Mouse (Mus musculus) heart, embryonic 13.5 days (tissue): ENCODE measurements around the gene Rps6kb2. TPM values are rescaled to one million over a fixed set of nuclear protein-coding genes. Genes with fewer than 3 reads are reported as not detected.

Experiments
- ATAC-seq: fragments of 200-750 bp; cut with Nextera tagmentation; 2 replicates; pipeline ENCODE4 v1.8.0; 2017; ENCODE audit warnings: moderate TSS enrichment; ENCODE audit not compliant: insufficient number of reproducible peaks, low FRiP score, low TSS enrichment; ENCODE audit errors: extremely low read depth
- H3K27ac ChIP-seq: fragments of 300-500 bp; sonication (generic); replicated peaks from 2 replicates; pipeline ENCODE4 v1.5.1; 2015; ENCODE audit warnings: moderate library complexity, mild to moderate bottlenecking, inconsistent platforms
- H3K27me3 ChIP-seq: fragments of 300-500 bp; sonication (generic); replicated peaks from 2 replicates; pipeline ENCODE4 v1.6.1; 2015; ENCODE audit warnings: mild to moderate bottlenecking, inconsistent platforms
- H3K36me3 ChIP-seq: fragments of 300-500 bp; sonication (generic); 2 replicates; pipeline ENCODE4 v1.6.1; 2015; ENCODE audit warnings: mild to moderate bottlenecking, inconsistent platforms
- H3K4me1 ChIP-seq: fragments of 300-500 bp; sonication (generic); 2 replicates; pipeline ENCODE4 v1.6.1; 2015; ENCODE audit warnings: inconsistent platforms
- H3K4me2 ChIP-seq: fragments of 300-500 bp; sonication (generic); 2 replicates; pipeline ENCODE4 v1.6.1; 2015; ENCODE audit warnings: inconsistent platforms, mild to moderate bottlenecking, moderate library complexity
- H3K4me3 ChIP-seq: fragments of 300-500 bp; sonication (generic); 2 replicates; pipeline ENCODE4 v1.5.1; 2015; ENCODE audit warnings: moderate library complexity, mild to moderate bottlenecking, inconsistent platforms
- H3K9ac ChIP-seq: fragments of 300-500 bp; sonication (generic); 2 replicates; pipeline ENCODE4 v1.6.1; 2015; ENCODE audit warnings: inconsistent platforms, mild to moderate bottlenecking, moderate library complexity
- H3K9me3 ChIP-seq: fragments of 300-500 bp; sonication (generic); 2 replicates; pipeline ENCODE4 v1.6.1; 2016; ENCODE audit warnings: inconsistent platforms
- WGBS: fragments of 180-500 bp; shearing (Covaris S2); methylation state at CpG from one replicate; pipeline ENCODE4 v1.1.7; 2015; ENCODE audit warnings: mixed read lengths; 5-methylcytosine and 5-hydroxymethylcytosine counted together
- polyA plus RNA-seq: library from polyadenylated mRNA; unstranded; fragments of >200 nt; fragmentation: Nextera tagmentation; extraction: Ambion mirVana; gene quantifications from 2 replicates; pipeline ENCODE4 v1.2.1, GENCODE M21; 2015

Rps6kb2 gene
- polyA plus RNA-seq, 1 experiment from 2014 or later: 46.0 TPM

GRCm38 (mm10) chr19:4196548-4196947 is 33.4 kb upstream of the Rps6kb2 start:
- ATAC-seq: no peak
- Histone ChIP-seq H3K4me2 (no peak overlapping the region), H3K9ac (no peak overlapping the region; the same call in 1 of the 2 replicates), H3K27ac (peak overlapping the region; percentile 24; the same call in 1 of the 2 replicates), H3K9me3 (no peaks in the 10 kb centered on the region), H3K36me3 (peaks cover 75% of the 10 kb centered on the region), H3K4me1 (peaks cover 57% of the 10 kb centered on the region), H3K27me3 (no peaks in the 10 kb centered on the region), H3K4me3 (no peak overlapping the region)
- 33% methylated on average over 5 of the region's 5 CpGs for WGBS

DNA sequence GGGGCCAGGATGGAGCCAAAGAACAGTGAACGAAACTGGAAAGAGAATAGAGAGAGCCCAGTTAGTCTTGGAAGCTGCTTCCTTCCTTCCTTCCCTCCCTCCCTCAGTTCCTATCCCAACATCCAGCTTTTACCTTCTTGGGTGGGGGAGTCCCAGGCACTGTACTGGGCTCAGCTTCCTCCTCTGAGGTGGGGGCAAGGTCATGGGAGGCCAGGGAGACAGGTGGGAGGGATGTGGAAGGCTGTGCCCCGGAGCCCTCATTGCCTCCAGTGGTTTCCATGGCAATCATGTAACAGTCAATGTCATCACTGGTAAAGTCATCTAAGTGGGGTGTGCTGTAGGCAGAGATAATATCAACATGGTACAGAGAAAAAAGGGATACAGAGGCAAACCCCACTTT is 32.9 kb upstream of the Rps6kb2 start:
- Histone ChIP-seq H3K27ac (no peak overlapping the region), H3K27me3 (no peaks in the 10 kb centered on the region), H3K36me3 (peaks cover 75% of the 10 kb centered on the region), H3K9me3 (no peaks in the 10 kb centered on the region), H3K4me3 (no peak overlapping the region), H3K4me2 (no peak overlapping the region), H3K4me1 (peaks cover 62% of the 10 kb centered on the region), H3K9ac (peak overlapping the region; percentile 12; the same call in 1 of the 2 replicates)
- 59% methylated on average over 2 of the region's 2 CpGs for WGBS
- no peak for ATAC-seq

- Histone ChIP-seq H3K9ac (no peak overlapping the region), H3K4me2 (no peak overlapping the region), H3K36me3 (peaks cover 70% of the 10 kb centered on the region), H3K4me1 (peaks cover 58% of the 10 kb centered on the region), H3K27ac (no peak overlapping the region), H3K27me3 (no peaks in the 10 kb centered on the region), H3K9me3 (no peaks in the 10 kb centered on the region), H3K4me3 (no peak overlapping the region)
- no peak for ATAC-seq
- WGBS: 76% methylated on average over 12 of the region's 12 CpGs
Measured at GRCm38 (mm10) chr19:4194776-4195650, 31.9 kb upstream of the Rps6kb2 start.

DNA sequence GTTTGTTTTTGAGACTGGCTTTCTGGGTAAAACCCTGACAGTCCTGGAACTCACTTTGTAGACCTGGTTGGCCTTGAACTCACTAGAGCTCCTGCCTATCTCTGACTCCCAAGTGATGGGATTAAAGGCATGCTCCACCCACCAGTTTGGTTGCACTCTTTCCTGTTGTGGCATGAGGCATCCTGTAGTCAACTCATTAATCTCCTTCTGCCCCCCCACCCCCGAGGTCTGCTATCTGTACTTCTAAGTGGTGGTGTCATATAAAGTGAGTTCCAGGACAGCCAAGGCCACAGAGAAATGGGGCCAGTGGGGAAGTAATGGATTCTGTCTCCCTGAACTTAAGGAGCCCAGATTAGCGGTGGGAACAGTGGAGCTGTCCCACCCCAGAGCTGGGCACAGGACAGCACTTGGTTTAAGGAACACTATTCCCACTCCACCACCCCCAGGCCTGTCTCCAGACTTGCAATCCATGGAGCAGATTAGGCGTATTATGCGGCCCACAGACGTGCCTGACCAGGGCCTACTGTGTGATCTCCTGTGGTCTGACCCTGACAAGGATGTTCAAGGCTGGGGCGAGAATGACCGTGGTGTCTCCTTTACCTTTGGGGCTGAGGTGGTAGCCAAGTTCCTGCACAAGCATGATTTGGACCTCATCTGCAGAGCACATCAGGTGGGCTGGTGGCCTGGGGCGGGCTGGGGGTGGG is 31.0 kb upstream of the Rps6kb2 start:
- Histone ChIP-seq H3K36me3 (peaks cover 62% of the 10 kb centered on the region), H3K4me2 (peak overlapping the region; percentile 96; the same call in 1 of the 2 replicates), H3K9me3 (no peaks in the 10 kb centered on the region), H3K9ac (0 out of 2 replicates have a peak overlapping the region, but pooled peaks have one; percentile 30), H3K27ac (no peak overlapping the region), H3K4me1 (peaks cover 56% of the 10 kb centered on the region), H3K4me3 (no peak overlapping the region; the same call in 1 of the 2 replicates), H3K27me3 (no peaks in the 10 kb centered on the region)
- 75% methylated on average over 8 of the region's 8 CpGs for WGBS
- ATAC-seq: no peak

DNA sequence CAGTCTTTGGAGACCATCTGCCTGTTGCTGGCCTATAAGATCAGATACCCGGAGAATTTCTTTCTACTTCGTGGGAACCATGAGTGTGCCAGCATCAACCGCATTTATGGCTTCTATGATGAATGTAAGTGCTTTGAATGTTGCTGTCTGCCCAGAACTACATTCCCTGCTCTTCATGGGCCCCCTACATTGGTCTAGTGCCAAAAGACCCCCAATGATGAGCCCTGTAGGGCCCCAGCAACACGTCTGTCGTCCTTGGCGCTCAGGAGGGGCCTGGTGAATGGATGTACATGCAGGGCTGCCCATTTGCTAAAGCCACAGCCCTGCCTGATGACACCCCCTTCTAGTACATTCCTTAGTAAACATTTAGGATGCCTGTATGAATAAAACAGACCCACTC is 30.0 kb upstream of the Rps6kb2 start:
- peak overlapping the region; percentile 99 for H3K9ac ChIP-seq
- H3K4me1 ChIP-seq: peaks cover 57% of the 10 kb centered on the region
- WGBS: 58% methylated on average over 6 of the region's 6 CpGs
- peak overlapping the region; percentile 94 for H3K4me3 ChIP-seq
- peak overlapping the region; percentile 96 for H3K4me2 ChIP-seq
- no peak overlapping the region; the same call in 1 of the 2 replicates for H3K27ac ChIP-seq
- H3K9me3 ChIP-seq: no peaks in the 10 kb centered on the region
- no peaks in the 10 kb centered on the region for H3K27me3 ChIP-seq
- ATAC-seq: no peak
- H3K36me3 ChIP-seq: peaks cover 51% of the 10 kb centered on the region

GRCm38 (mm10) chr19:4192251-4192985 is 29.3 kb upstream of the Rps6kb2 start:
- Histone ChIP-seq H3K9me3 (no peaks in the 10 kb centered on the region), H3K4me2 (peak overlapping the region; percentile 96), H3K4me1 (peaks cover 64% of the 10 kb centered on the region), H3K36me3 (peaks cover 44% of the 10 kb centered on the region), H3K4me3 (peak overlapping the region; percentile 94), H3K27ac (peak overlapping the region; percentile 95), H3K27me3 (no peaks in the 10 kb centered on the region), H3K9ac (peak overlapping the region; percentile 99)
- WGBS: under 1% methylated on average over 52 of the region's 52 CpGs
- no peak for ATAC-seq

DNA sequence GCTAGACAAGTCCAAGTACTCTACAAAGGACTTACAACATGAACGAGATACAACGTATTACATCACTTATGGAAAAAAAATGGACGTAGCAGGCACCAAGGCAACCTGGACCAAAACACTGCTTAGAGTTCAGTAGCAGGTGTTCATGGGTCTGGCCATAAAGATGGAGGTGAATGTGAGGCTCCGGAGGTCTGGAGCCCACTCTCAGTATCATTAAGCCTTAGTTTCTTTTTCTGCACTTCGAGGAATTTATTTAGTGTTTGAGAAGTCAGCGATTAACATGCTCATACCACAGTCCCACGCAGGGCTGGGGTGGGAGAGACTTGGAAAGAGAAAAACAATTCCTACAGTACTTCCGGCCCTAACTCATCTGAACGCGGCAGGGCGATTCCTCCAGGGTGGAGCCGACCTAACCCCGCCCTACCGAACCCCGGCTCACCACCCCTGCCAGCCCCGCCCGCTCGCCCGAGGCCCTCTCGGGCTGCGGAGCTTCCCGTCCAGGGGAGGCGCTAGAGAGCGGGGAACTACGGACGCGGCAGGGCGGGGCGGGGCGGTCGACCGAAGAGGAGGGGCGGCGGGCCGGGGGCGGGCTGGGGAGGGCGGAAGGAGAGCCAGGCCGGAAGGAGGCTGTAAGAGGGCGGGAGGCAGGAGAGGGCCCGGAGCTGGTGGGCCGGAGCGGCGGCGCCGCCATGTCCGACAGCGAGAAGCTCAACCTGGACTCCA is 28.5 kb upstream of the Rps6kb2 start, which contains the start of gene Ppp1ca:
Ppp1ca (plus strand) TSS at position 538 of the 723 bp plus-strand sequence.
- Histone ChIP-seq H3K27me3 (no peaks in the 10 kb centered on the region), H3K4me2 (peak within 1 kb of the TSS; percentile 96), H3K9me3 (no peaks in the 10 kb centered on the region), H3K27ac (peak within 1 kb of the TSS; percentile 95), H3K4me3 (peak within 1 kb of the TSS; percentile 94), H3K4me1 (peaks cover 65% of the 10 kb centered on the region), H3K9ac (peak within 1 kb of the TSS; percentile 99), H3K36me3 (peaks cover 37% of the 10 kb centered on the region)
- WGBS: 7% methylated on average over 36 of the region's 47 CpGs
- peak; percentile 87 for ATAC-seq

- H3K4me3 ChIP-seq: peak within 1 kb of the TSS; percentile 94
- H3K27ac ChIP-seq: peak within 1 kb of the TSS; percentile 95
- H3K27me3 ChIP-seq: no peaks in the 10 kb centered on the region
- peak within 1 kb of the TSS; percentile 99 for H3K9ac ChIP-seq
- H3K36me3 ChIP-seq: peaks cover 29% of the 10 kb centered on the region
- no peak for ATAC-seq
- 53% methylated on average over 4 of the region's 4 CpGs for WGBS
- H3K9me3 ChIP-seq: no peaks in the 10 kb centered on the region
- peaks cover 64% of the 10 kb centered on the region for H3K4me1 ChIP-seq
- H3K4me2 ChIP-seq: peak within 1 kb of the TSS; percentile 96
Measured at GRCm38 (mm10) chr19:4190831-4191334, 27.7 kb upstream of the Rps6kb2 start, which contains the start of gene Tbc1d10c. Gene Tbc1d10c, minus strand, starts transcription at chr19:4191284.

DNA sequence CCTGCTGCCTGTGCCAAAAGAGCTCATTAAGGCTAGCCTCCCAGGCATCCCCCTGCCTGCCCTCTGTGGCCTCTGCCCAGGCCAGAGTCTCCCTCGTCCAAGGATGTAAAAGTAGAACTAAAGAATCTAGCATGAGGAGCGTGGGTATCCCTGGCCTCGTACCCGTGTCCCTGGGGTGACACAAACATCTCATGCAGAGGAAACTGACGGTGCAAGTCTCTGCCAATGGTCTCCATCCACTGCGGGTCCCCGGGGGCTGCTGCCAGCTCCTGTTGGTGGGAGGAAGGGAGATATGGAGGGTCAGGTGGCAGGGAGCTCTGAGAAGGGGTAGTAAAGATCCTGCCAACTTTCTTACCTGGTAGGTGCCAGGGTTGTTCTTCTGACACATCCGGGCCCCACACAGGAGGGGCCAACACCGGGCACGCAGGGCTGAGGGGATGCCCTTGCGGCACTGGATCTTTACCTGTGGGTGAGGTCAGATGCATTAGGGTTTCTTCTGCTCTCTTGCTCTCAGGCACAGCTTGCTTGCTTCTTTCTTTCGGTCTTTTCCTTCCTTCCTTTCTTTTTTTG is 26.0 kb upstream of the Rps6kb2 start:
- Histone ChIP-seq H3K4me3 (no peak overlapping the region), H3K4me2 (no peak overlapping the region), H3K27ac (no peak overlapping the region), H3K9me3 (no peaks in the 10 kb centered on the region), H3K4me1 (peaks cover 63% of the 10 kb centered on the region), H3K36me3 (peaks cover 11% of the 10 kb centered on the region), H3K27me3 (no peaks in the 10 kb centered on the region), H3K9ac (no peak overlapping the region)
- WGBS: 84% methylated on average over 12 of the region's 12 CpGs
- ATAC-seq: no peak

DNA sequence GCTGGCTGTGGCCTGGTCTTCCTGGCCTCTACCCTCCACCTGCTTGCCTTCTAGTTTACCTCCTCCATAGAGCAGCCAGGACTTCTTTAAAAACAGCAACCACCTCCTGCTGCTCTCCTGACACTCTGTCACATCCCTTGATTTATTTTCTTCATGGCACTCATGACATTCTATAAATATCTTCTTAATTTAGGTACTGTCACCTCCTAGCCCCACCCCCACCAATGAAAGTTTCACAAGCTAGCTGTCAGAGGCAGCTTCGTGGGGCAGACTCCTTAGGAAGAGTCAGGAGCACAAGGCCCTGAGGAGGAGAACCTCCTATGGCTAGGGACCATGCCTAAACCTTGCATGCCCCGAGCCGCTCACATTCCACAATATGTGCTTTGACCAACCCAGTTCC is 24.1 kb upstream of the Rps6kb2 start:
- Histone ChIP-seq H3K27me3 (no peaks in the 10 kb centered on the region), H3K36me3 (no peaks in the 10 kb centered on the region), H3K9ac (no peak overlapping the region), H3K4me2 (no peak overlapping the region), H3K9me3 (no peaks in the 10 kb centered on the region), H3K4me1 (peaks cover 48% of the 10 kb centered on the region), H3K4me3 (no peak overlapping the region), H3K27ac (peak overlapping the region; percentile 28; the same call in 1 of the 2 replicates)
- no peak for ATAC-seq
- 60% methylated on average over 3 of the region's 3 CpGs for WGBS
